In the genomic region with DNA sequence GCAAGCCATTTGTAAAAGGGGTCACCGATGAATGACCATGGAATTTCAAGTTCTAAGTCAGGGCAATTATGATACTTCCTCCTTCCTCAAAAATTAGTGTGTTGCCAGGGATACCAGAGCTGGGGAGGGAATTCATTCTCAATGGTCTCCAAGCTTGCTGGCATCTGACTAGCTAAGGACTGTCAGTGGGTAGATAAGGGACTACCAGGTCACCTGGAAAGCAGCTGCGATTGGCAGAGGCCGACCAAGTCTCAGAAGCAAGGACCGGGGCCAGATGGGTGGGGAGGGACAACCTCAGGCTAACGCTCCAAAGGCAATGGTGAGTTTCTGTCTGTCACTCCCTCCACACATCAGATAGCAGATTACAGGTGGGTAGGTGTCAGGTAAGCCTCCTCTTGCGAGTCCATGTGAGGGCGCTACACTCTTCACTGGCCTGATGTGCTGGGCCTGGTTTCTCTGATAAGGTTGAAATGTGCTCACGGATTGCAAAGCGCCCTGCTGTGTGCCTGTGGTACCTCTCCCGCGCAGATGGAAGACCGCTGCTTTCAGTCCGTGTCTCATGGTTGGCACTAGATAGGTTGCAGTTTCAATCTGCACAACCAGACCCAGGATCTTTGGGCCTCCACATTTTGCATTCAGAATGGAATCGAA, we compare ENCODE assay signal across 12 mouse cellular contexts. TPM values are rescaled to one million over a fixed set of nuclear protein-coding genes. Genes with fewer than 3 reads are reported as not detected.
DNase-seq lines count a peak whose midpoint lies in the region; ATAC-seq and TF ChIP-seq lines count a peak whose summit lies in the region.
"Had no signal": no experiment of that assay in that cellular context is flagged by ENCODE, and none has a peak within 500 bp of the region (broad histone marks: within the 10 kb centered on the region; RNA-seq: fewer than 3 reads in every experiment).

No protein-coding gene starts in this region.

- H3K27me3 ChIP-seq in heart, embryonic 11.5 days (ENCODE audit: control insufficient read depth, insufficient read depth, low read length), result no peaks in the 10 kb centered on the region
- H3K27me3 ChIP-seq in midbrain, embryonic 14.5 days (ENCODE audit: control insufficient read depth, insufficient read depth, low read length), result no peaks in the 10 kb centered on the region
- H3K27me3 ChIP-seq in midbrain, embryonic 10.5 days (ENCODE audit: low read depth, poor library complexity, severe bottlenecking), result no peaks in the 10 kb centered on the region
- no peaks in the 10 kb centered on the region for H3K27me3 ChIP-seq in kidney, adult 2 months (replicated peaks; ENCODE audit: control insufficient read depth, insufficient read depth, low read length)
- no peaks in the 10 kb centered on the region for H3K27me3 ChIP-seq in stomach, embryonic 15.5 days (replicated peaks)
- H3K27me3 ChIP-seq: neural tube, embryonic 12.5 days had no signal

- no peak overlapping the region for H3K4me3 ChIP-seq in heart, embryonic 11.5 days (ENCODE audit: low read depth, low read length)
- H3K4me3 ChIP-seq in midbrain, embryonic 14.5 days (replicated peaks; ENCODE audit: low read depth, low read length), result no peak overlapping the region
- H3K4me3 ChIP-seq in midbrain, embryonic 10.5 days, result no peak overlapping the region
- H3K4me3 ChIP-seq in kidney, adult 2 months (ENCODE audit: insufficient read depth, low read depth, low read length), result no peak overlapping the region
- no peak overlapping the region for H3K4me3 ChIP-seq in stomach, embryonic 15.5 days (replicated peaks)
- H3K4me3 ChIP-seq: embryonic facial prominence, embryonic 13.5 days; neural tube, embryonic 12.5 days had no signal

- no peak for TF ChIP-seq CTCF in kidney, adult 2 months (conservative IDR thresholded peaks at IDR 0.05; ENCODE audit: insufficient read depth, insufficient read length, low read depth, low read length)

- ATAC-seq in heart, embryonic 11.5 days (replicated peaks; ENCODE audit: insufficient number of reproducible peaks, low FRiP score, low TSS enrichment), result no peak
- no peak for ATAC-seq in midbrain, embryonic 14.5 days (ENCODE audit: low FRiP score, low TSS enrichment)
- no peak for ATAC-seq in stomach, embryonic 15.5 days (ENCODE audit: insufficient read depth, low FRiP score, low read depth)
- no peak for ATAC-seq in CD4-positive, CD25-positive, alpha-beta regulatory T cell, adult 4 months

- 17% methylated on average over 14 of the region's 14 CpGs for WGBS in heart, embryonic 11.5 days (ENCODE audit: insufficient replicate concordance)
- WGBS in midbrain, embryonic 14.5 days, result 21% methylated on average over 14 of the region's 14 CpGs
- 20% methylated on average over 14 of the region's 14 CpGs for WGBS in midbrain, embryonic 10.5 days
- WGBS in kidney, adult 2 months, result 45% methylated on average over 14 of the region's 14 CpGs
- WGBS in stomach, embryonic 15.5 days, result 19% methylated on average over 14 of the region's 14 CpGs

- no peaks in the 10 kb centered on the region for H3K9me3 ChIP-seq in heart, embryonic 11.5 days (replicated peaks; ENCODE audit: control insufficient read depth, low read length)
- no peaks in the 10 kb centered on the region for H3K9me3 ChIP-seq in midbrain, embryonic 14.5 days (ENCODE audit: control insufficient read depth, low read length)
- peaks cover 4% of the 10 kb centered on the region; the same call in 1 of the 2 replicates for H3K9me3 ChIP-seq in midbrain, embryonic 10.5 days (replicated peaks)
- H3K9me3 ChIP-seq in stomach, embryonic 15.5 days, result no peaks in the 10 kb centered on the region
- H3K9me3 ChIP-seq: neural tube, embryonic 12.5 days had no signal

- DNase-seq in heart, postnatal 4 days, result no peak
- peak; percentile 38 for DNase-seq in midbrain, embryonic 14.5 days
- no peak for DNase-seq in midbrain, embryonic 10.5 days (ENCODE audit: low spot score)
- DNase-seq in kidney, adult 2 months, result peak; percentile 36
- DNase-seq in adrenal gland, adult 8-10 months, result no peak
- DNase-seq: gastrocnemius, postnatal 10 days had no signal

- H3K27ac ChIP-seq in heart, embryonic 11.5 days (ENCODE audit: low read depth, low read length), result no peak overlapping the region
- H3K27ac ChIP-seq in midbrain, embryonic 14.5 days (replicated peaks; ENCODE audit: low read depth, low read length), result no peak overlapping the region
- H3K27ac ChIP-seq in midbrain, embryonic 10.5 days (replicated peaks), result no peak overlapping the region
- peak overlapping the region; percentile 43; the same call in 1 of the 2 replicates for H3K27ac ChIP-seq in kidney, adult 2 months (ENCODE audit: insufficient read depth, low read depth, low read length)
- no peak overlapping the region for H3K27ac ChIP-seq in stomach, embryonic 15.5 days
- H3K27ac ChIP-seq: embryonic facial prominence, embryonic 13.5 days; neural tube, embryonic 12.5 days had no signal

- no peak overlapping the region for H3K9ac ChIP-seq in heart, embryonic 11.5 days (ENCODE audit: low read depth, low read length)
- H3K9ac ChIP-seq in midbrain, embryonic 14.5 days (replicated peaks; ENCODE audit: low read length), result no peak overlapping the region
- H3K9ac ChIP-seq in stomach, embryonic 15.5 days, result no peak overlapping the region
- H3K9ac ChIP-seq: embryonic facial prominence, embryonic 13.5 days; neural tube, embryonic 12.5 days had no signal

- no peaks in the 10 kb centered on the region for H3K4me1 ChIP-seq in heart, embryonic 11.5 days (ENCODE audit: control insufficient read depth, insufficient read depth, low read length)
- 0 out of 2 replicates have a peak, but pooled peaks cover 5% of the 10 kb centered on the region for H3K4me1 ChIP-seq in midbrain, embryonic 14.5 days (ENCODE audit: control insufficient read depth, insufficient read depth, low read length)
- H3K4me1 ChIP-seq in midbrain, embryonic 10.5 days, result peaks cover 13% of the 10 kb centered on the region
- no peaks in the 10 kb centered on the region for H3K4me1 ChIP-seq in kidney, adult 2 months (ENCODE audit: control insufficient read depth, insufficient read depth, low read length)
- H3K4me1 ChIP-seq in stomach, embryonic 15.5 days, result peaks cover 7% of the 10 kb centered on the region; the same call in 1 of the 2 replicates
- H3K4me1 ChIP-seq: neural tube, embryonic 12.5 days had no signal

- peak overlapping the region; percentile 42 for H3K4me2 ChIP-seq in heart, embryonic 11.5 days
- H3K4me2 ChIP-seq in midbrain, embryonic 14.5 days (ENCODE audit: low read length), result no peak overlapping the region
- peak overlapping the region; percentile 13; the same call in 1 of the 2 replicates for H3K4me2 ChIP-seq in stomach, embryonic 15.5 days
- H3K4me2 ChIP-seq: embryonic facial prominence, embryonic 13.5 days; neural tube, embryonic 12.5 days had no signal

- H3K36me3 ChIP-seq in heart, embryonic 11.5 days (ENCODE audit: control insufficient read depth, insufficient read depth, low read length), result no peaks in the 10 kb centered on the region
- no peaks in the 10 kb centered on the region for H3K36me3 ChIP-seq in midbrain, embryonic 14.5 days (ENCODE audit: control insufficient read depth, insufficient read depth, low read length)
- no peaks in the 10 kb centered on the region for H3K36me3 ChIP-seq in midbrain, embryonic 10.5 days
- H3K36me3 ChIP-seq in kidney, adult 2 months (ENCODE audit: control insufficient read depth, insufficient read depth, low read length), result no peaks in the 10 kb centered on the region
- no peaks in the 10 kb centered on the region for H3K36me3 ChIP-seq in stomach, embryonic 15.5 days
- H3K36me3 ChIP-seq: embryonic facial prominence, embryonic 13.5 days; neural tube, embryonic 12.5 days had no signal

- no peak for TF ChIP-seq POLR2A in kidney, adult 2 months (IDR thresholded peaks at IDR 0.05; ENCODE audit: low read depth, low read length)

RNA-seq across cellular contexts. Expression of gene Fxyd4, which starts 19.5 kb away (rescaled TPM):
- polyA plus RNA-seq in heart, embryonic 11.5 days (2014; fragmentation: Nextera tagmentation; extraction: Ambion mirVana), result 0.76 and 2.4 TPM in 2 replicates
- total RNA-seq in heart, postnatal 4 days (2021), result not detected
- polyA plus RNA-seq in midbrain, embryonic 14.5 days (2014; fragmentation: Nextera tagmentation; extraction: Ambion mirVana), result 1.4 and 1.7 TPM in 2 replicates
- polyA plus RNA-seq in midbrain, embryonic 10.5 days (2016; fragmentation: Nextera tagmentation; extraction: Ambion mirVana), result 2.8 and 3.0 TPM in 2 replicates
- polyA plus RNA-seq in kidney, adult 2 months (2012; rRNA removed), result 196 and 213 TPM in 2 replicates
- polyA plus RNA-seq in stomach, embryonic 15.5 days (2015; fragmentation: Nextera tagmentation; extraction: Ambion mirVana), result 2.7 and 2.9 TPM in 2 replicates
- not detected for total RNA-seq in adrenal gland, adult 8-10 months (2022)
- 10 to 100 TPM in 1 of 2 experiments, 1 to 10 TPM in 1; 7.6 to 14.3 TPM for polyA plus RNA-seq in CD4-positive, CD25-positive, alpha-beta regulatory T cell, adult 4 months (2017; shearing (Covaris generic))
- total RNA-seq: gastrocnemius, postnatal 10 days; layer of hippocampus, adult 18-20 months had no signal

RNA-seq across cellular contexts. Expression of gene Rasgef1a, which starts 54.3 kb away (rescaled TPM):
- polyA plus RNA-seq in heart, embryonic 11.5 days (2014; fragmentation: Nextera tagmentation; extraction: Ambion mirVana), result 0.30 and 0.49 TPM in 2 replicates
- under 1 TPM; 0.62 to 0.63 TPM for total RNA-seq in heart, postnatal 4 days (2021)
- 2.1 and 3.8 TPM in 2 replicates for polyA plus RNA-seq in midbrain, embryonic 14.5 days (2014; fragmentation: Nextera tagmentation; extraction: Ambion mirVana)
- 0.09 and 0.15 TPM in 2 replicates for polyA plus RNA-seq in midbrain, embryonic 10.5 days (2016; fragmentation: Nextera tagmentation; extraction: Ambion mirVana)
- polyA plus RNA-seq in kidney, adult 2 months (2012; rRNA removed), result 0.36 and 0.52 TPM in 2 replicates
- 0.44 and 0.49 TPM in 2 replicates for polyA plus RNA-seq in stomach, embryonic 15.5 days (2015; fragmentation: Nextera tagmentation; extraction: Ambion mirVana)
- total RNA-seq in adrenal gland, adult 8-10 months (2022), result 1 to 10 TPM in 1 of 4 experiments, under 1 TPM in 3; 0.52 to 1.3 (median 0.79) TPM
- 1 to 10 TPM; 5.4 to 7.8 TPM for polyA plus RNA-seq in CD4-positive, CD25-positive, alpha-beta regulatory T cell, adult 4 months (2017; shearing (Covaris generic))

RNA-seq across cellular contexts. Expression of gene Hnrnpf, which starts 56.9 kb away (rescaled TPM):
- 554 and 606 TPM in 2 replicates for polyA plus RNA-seq in heart, embryonic 11.5 days (2014; fragmentation: Nextera tagmentation; extraction: Ambion mirVana)
- 100 to 1,000 TPM; 468 to 481 TPM for total RNA-seq in heart, postnatal 4 days (2021)
- polyA plus RNA-seq in midbrain, embryonic 14.5 days (2014; fragmentation: Nextera tagmentation; extraction: Ambion mirVana), result 215 and 312 TPM in 2 replicates
- polyA plus RNA-seq in midbrain, embryonic 10.5 days (2016; fragmentation: Nextera tagmentation; extraction: Ambion mirVana), result 762 and 839 TPM in 2 replicates
- 98.5 and 142 TPM in 2 replicates for polyA plus RNA-seq in kidney, adult 2 months (2012; rRNA removed)
- 705 and 736 TPM in 2 replicates for polyA plus RNA-seq in stomach, embryonic 15.5 days (2015; fragmentation: Nextera tagmentation; extraction: Ambion mirVana)
- total RNA-seq in adrenal gland, adult 8-10 months (2022), result 100 to 1,000 TPM; 293 to 348 (median 309) TPM
- 1,000 to 10,000 TPM; 1,072 to 1,239 TPM for polyA plus RNA-seq in CD4-positive, CD25-positive, alpha-beta regulatory T cell, adult 4 months (2017; shearing (Covaris generic))

Comparison
In these comparisons a context has a peak if more than half of its experiments do, and no peak if none do; other contexts are left out.
1. DNase-seq: peak in midbrain, embryonic 14.5 days (single experiment) and kidney, adult 2 months (single experiment); none in heart, postnatal 4 days (single experiment), midbrain, embryonic 10.5 days (single experiment) and adrenal gland, adult 8-10 months (single experiment).
2. RNA of gene Fxyd4, which starts 19.5 kb away (polyA plus RNA-seq): 196 to 213 TPM in kidney, adult 2 months; 7.6 to 14.3 TPM in CD4-positive, CD25-positive, alpha-beta regulatory T cell, adult 4 months, 2.7 to 2.9 TPM in stomach, embryonic 15.5 days, 2.8 to 3.0 TPM in midbrain, embryonic 10.5 days, 1.4 to 1.7 TPM in midbrain, embryonic 14.5 days and 0.76 to 2.4 TPM in heart, embryonic 11.5 days; every median in the first group is over 10 times any median in the second.